Mouse (Mus musculus): ENCODE measurements around the gene Gm47189. TPM values are rescaled to one million over a fixed set of nuclear protein-coding genes. Genes with fewer than 3 reads are reported as not detected.
"Not testable (repeated sequence)": the region's sequence is repeated elsewhere in the genome, so short reads cannot be mapped to it uniquely, and the experiment has no call there.

Gm47189 gene
- total RNA-seq (2021), result not detected

DNA sequence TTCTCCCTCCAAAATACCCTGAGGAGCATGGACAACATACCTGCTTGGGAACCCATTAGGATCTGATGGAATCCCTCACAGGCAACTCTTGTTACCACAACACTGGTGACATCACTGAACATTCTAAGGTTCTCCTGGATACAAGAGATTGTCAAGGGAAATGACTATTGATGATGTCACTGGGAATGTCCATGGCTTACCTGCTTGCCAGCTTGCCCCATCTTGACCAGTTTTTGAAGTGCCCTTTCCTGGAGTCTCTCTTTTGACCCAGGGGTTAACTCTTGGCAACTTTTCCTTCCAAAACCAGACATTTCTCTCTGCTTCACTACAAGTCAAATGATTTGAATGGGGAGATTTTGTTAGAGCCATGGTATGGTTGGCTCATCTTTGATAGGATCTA is at the start of gene Gm47189:
Gene Gm47189 (minus strand): TSS at position 101 of the 400 bp plus-strand sequence.
- intact Hi-C loops (cut with DNase I); DNase-seq: not testable (repeated sequence)

DNA sequence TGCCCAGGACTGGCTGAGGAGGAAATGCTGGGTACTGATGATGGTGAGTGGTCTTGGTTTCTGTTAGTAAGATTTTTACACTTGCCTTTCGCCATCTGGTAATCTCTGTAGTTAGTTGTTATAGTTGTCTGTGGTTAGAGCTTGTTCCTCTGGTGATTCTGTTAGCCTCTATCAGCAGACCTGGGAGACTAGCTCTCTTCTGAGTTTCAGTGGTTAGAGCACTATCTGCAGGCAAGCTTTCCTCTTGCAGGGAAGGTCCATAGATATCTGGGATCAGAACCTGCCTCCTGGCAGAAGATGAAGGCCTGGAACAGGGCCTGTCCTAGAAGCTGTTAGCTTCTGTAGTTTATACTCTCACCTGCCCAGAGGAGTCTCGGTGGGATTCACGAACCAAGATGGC is 16.3 kb downstream of the Gm47189 start:
- intact Hi-C loops (cut with DNase I); DNase-seq: not testable (repeated sequence)

DNA sequence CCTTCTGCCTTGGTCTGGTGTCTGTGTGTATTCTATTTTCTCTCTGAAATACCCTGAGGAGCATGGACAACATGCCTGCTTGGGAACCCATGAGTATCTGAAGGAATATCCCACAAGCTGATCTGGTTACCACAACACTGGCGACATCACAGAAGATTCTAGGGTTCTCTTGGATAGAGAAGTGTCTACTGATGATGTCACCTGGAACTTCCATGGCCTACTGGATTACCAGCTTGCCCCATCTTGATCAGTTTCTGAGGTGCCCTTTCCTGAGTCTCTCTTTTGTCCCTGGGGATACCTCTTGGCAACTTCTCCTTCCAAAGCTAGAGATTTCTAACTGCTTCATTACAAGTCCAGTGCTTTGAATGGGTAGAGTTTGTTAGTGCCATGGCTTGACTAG is 21.7 kb downstream of the Gm47189 start, which contains the start of gene Gm7929:
Gene Gm7929 (minus strand): TSS at position 101 of the 400 bp plus-strand sequence.
- DNase-seq, result not testable (repeated sequence)

DNA sequence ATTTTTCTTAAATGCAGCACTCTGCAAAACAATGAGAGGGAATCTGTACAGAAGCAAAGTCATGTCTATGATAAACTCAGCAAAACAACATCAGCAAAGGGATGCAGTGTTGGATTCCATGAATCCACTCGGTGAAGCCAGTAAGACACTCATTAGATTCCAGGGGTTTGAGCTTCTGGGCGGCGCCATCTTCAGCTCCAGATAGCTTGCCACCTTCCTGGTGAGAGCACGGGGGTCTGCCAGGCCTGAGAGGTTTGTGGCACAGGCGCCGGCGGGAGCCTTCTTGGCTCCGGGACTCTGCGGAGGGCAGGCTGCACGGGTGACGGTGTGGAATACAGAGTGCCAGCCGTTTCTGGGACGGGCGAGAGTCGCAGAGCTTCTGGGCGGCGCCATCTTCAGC is 48.8 kb downstream of the Gm47189 start:
- DNase-seq; intact Hi-C loops (cut with DNase I): not testable (repeated sequence)

More for the DNA sequence above, 21.7 kb downstream of the Gm47189 start, which contains the start of gene Gm7929:
- intact Hi-C loops (cut with DNase I), result not testable (repeated sequence)

DNA sequence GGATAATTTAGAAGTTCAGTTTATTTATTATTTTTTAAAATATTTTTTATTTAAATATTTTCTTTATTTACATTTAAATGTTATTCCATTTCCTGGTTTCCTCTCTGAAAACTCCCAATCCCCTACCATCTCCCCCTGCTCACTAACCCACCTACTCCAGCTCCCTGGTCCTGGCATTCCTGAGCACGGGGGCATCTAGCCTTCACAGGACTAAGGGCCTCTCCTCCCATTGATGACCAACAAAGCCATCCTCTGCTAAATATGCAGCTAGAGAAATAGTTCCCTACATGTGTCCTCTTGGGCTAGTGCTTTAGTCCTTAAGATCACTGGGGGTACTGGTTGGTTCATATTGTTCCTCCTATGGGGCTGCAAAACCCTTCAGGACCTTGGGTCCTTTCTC is 55.1 kb downstream of the Gm47189 start:
- DNase-seq; intact Hi-C loops (cut with DNase I): not testable (repeated sequence)

Other genes starting within 250 kb of the Gm47189 start
- not detected for gene Gm7970, start 216.9 kb downstream of the Gm47189 start, total RNA-seq (2021)
- 1 to 10 TPM; 1.0 to 1.1 TPM for gene 1700049E17Rik2, start 199.2 kb downstream of the Gm47189 start, total RNA-seq (2021)
- not detected for gene Gm3072, start 147.8 kb downstream of the Gm47189 start, total RNA-seq (2021)
- gene Gm3676, start 126.0 kb downstream of the Gm47189 start, total RNA-seq (2021), result not detected
- not detected for gene Gm8068, start 70.6 kb downstream of the Gm47189 start, total RNA-seq (2021)
- not detected for gene Gm7929, start 21.8 kb downstream of the Gm47189 start, total RNA-seq (2021)
- not detected for gene Gm7980, start 134.8 kb upstream of the Gm47189 start, total RNA-seq (2021)
- not detected for gene 1700049E17Rik1, start 152.5 kb upstream of the Gm47189 start, total RNA-seq (2021)
- gene 1700024B05Rik, start 171.6 kb upstream of the Gm47189 start, total RNA-seq (2021), result not detected
- gene Gm6401, start 195.5 kb upstream of the Gm47189 start, total RNA-seq (2021), result not detected
- gene Gm3543, start 210.9 kb upstream of the Gm47189 start, total RNA-seq (2021), result 1 to 10 TPM in 1 of 2 experiments, under 1 TPM in 1; 0.87 to 1.8 TPM

Data from left cerebral cortex, postnatal 4 days (tissue).